Mouse (Mus musculus) bone marrow macrophage, adult 2 months (primary cell): ENCODE data around the gene Zfand3. TPM values are rescaled to one million over a fixed set of nuclear protein-coding genes. Genes with fewer than 3 reads are reported as not detected.
A peak's percentile ranks its signal among the peaks of the same experiment; 100 is the strongest.

Source experiments
- H3K27ac ChIP-seq: 2 replicates; pipeline ENCODE4 v1.5.1; 2012; ENCODE audit warnings: low read depth, low read length; ENCODE audit not compliant: insufficient read depth
- H3K4me1 ChIP-seq: 2 replicates; pipeline ENCODE4 v1.6.1; 2012; ENCODE audit warnings: low read length; ENCODE audit not compliant: control insufficient read depth, insufficient read depth
- H3K4me3 ChIP-seq: 2 replicates; pipeline ENCODE4 v1.5.1; 2012; ENCODE audit warnings: mild to moderate bottlenecking, low read length, moderate library complexity; ENCODE audit not compliant: insufficient read depth
- CTCF ChIP-seq: IDR thresholded peaks from 2 replicates; pipeline ENCODE4 v1.5.1; 2012; ENCODE audit warnings: low read depth, mild to moderate bottlenecking, low read length, moderate library complexity
- POLR2A ChIP-seq: IDR thresholded peaks from 2 replicates; pipeline ENCODE4 v1.6.1; 2012; ENCODE audit warnings: mild to moderate bottlenecking, low read depth, low read length, borderline replicate concordance
- polyA plus RNA-seq: library from polyadenylated mRNA; stranded (reverse); fragments of >200 nt; gene quantifications from 2 replicates; pipeline ENCODE4 v1.2.4, GENCODE M21; 2012; ENCODE audit not compliant: missing spikeins, insufficient read depth, insufficient read length

Gene Zfand3
- polyA plus RNA-seq, 1 experiment: 80.4 TPM

DNA sequence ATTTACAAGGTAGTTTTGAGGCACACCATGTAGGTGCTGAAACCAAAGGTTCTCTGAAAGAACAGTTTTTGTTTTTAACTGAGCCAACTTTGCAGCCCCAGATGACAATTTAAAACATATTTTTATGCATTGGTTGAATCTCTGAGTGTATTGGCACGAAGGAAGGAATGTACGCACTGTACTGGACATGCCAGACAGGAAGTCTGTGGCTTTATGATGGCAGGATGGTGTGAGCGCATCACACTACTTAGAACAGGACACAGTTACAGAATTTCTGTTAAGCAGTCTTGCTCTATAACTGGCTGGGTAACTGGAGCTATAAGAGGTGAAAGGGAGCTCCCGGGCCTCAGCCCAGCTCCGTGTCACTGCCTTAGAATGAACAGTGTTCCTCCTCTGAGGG is 92.6 kb downstream of the Zfand3 start:
- TF ChIP-seq POLR2A: no peak
- Histone ChIP-seq H3K4me1 (peaks cover 2% of the 10 kb centered on the region; the same call in 1 of the 2 replicates), H3K4me3 (no peak overlapping the region), H3K27ac (no peak overlapping the region)

DNA sequence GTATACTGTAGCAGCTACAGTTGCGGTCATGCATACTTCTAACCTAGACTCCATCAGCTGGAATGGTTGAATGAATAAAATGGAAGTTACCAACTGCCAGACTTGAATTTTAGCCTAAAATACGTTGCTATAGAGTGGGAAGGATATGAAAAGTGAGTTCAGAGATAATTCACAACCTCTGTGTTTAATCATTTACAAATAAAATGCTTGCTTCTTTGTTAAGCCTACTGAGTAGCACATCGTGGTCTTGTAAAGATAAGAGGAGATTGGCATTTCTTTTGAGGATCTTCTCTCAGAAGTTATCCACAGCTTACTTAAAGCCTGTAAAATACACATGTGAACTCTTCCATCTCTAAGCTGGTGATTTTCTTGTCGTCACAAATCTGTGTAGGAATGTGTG is 93.1 kb downstream of the Zfand3 start:
- peaks cover 2% of the 10 kb centered on the region; the same call in 1 of the 2 replicates for H3K4me1 ChIP-seq
- H3K27ac ChIP-seq: no peak overlapping the region
- TF ChIP-seq POLR2A (no peak), CTCF (no peak)
- H3K4me3 ChIP-seq: no peak overlapping the region

DNA sequence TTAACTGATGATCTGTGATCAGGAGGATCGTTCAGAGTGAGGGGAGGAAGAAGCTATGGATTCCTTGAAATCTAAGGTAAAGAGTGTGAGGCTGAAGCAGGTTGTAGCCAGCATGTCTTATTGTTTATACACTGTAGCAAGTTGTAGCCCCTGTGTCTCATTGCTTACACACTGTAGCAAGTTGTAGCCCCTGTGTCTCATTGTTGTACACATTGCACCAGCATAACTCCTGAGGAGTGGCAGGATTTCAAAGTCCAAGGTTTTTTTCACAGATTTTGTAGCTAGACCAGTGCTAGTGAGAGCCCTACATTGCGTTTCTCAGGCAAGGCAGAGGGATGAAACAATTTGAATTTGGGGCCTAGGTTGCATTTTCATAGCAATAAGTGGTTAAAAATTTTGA is 95.1 kb downstream of the Zfand3 start:
- Histone ChIP-seq H3K4me1 (peaks cover 2% of the 10 kb centered on the region; the same call in 1 of the 2 replicates), H3K4me3 (no peak overlapping the region), H3K27ac (no peak overlapping the region)
- no peak for TF ChIP-seq CTCF
- no peak for TF ChIP-seq POLR2A

DNA sequence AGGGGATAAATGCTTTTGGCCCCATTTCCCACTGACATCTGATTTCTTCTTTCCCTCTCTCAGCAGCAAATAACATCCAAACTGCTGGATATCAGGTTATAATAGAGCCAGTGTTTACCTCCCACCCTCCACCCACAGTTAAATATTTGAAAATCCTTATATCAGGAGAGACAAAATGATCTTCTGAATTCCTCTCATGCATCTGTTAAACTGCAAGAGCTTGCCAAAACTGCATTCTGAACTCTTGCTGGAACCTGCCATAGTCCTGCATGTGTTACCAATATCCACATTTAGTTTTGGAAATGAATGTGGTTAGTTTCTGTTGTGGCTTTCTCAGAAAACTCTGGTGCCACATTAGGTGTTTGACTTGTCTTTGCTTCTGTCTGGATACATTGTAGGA is 97.3 kb downstream of the Zfand3 start:
- Histone ChIP-seq H3K4me1 (peaks cover 2% of the 10 kb centered on the region; the same call in 1 of the 2 replicates), H3K27ac (no peak overlapping the region), H3K4me3 (no peak overlapping the region)
- TF ChIP-seq CTCF: no peak
- no peak for TF ChIP-seq POLR2A

DNA sequence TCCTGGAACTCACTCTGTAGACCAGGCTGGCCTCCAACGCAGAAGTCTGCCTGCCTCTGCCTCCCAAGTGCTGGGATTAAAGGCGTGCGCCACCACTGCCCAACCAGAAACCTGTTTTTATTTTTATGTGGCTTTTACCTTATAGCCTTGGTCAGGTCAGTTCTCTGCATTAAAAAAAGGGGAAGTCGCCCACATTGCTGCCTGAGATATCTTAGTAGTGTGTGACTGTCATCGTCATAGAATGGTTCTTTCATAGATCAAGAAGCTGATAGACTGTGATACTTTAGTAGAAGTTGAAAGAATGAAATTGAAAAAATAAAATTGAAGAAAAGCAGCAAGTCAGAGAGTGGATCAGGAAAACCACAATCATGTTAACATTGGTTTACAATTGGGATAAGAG is 98.5 kb downstream of the Zfand3 start:
- H3K4me1 ChIP-seq: no peaks in the 10 kb centered on the region; the same call in 1 of the 2 replicates
- no peak overlapping the region for H3K4me3 ChIP-seq
- TF ChIP-seq CTCF (no peak), POLR2A (no peak)
- no peak overlapping the region for H3K27ac ChIP-seq

DNA sequence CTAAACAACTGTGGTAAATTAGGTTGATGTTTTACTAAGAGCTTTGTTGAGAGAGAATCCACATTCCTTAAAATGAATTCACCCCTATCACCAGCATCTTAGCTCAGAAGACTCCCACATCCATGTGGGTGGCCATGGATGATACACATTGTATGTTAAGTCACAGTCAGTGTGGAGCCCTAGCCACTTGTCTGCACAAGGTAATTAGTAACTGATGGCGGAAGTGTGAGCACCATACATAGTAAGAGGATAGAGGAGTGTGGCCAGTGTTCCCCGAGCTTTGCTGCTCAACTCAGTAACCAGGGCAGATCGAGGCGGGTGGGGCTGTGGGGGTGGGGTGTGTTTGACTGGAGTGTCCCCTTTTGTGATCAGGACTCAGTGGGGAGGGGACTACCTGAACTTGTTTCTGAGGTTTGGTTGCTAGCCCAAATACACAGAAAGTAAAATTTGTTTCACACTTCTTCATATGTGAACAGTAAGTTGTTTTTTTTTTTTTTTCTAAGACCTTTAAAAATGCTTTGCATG is 99.2 kb downstream of the Zfand3 start:
- TF ChIP-seq POLR2A (no peak), CTCF (no peak)
- Histone ChIP-seq H3K27ac (no peak overlapping the region), H3K4me3 (no peak overlapping the region), H3K4me1 (no peaks in the 10 kb centered on the region; the same call in 1 of the 2 replicates)

DNA sequence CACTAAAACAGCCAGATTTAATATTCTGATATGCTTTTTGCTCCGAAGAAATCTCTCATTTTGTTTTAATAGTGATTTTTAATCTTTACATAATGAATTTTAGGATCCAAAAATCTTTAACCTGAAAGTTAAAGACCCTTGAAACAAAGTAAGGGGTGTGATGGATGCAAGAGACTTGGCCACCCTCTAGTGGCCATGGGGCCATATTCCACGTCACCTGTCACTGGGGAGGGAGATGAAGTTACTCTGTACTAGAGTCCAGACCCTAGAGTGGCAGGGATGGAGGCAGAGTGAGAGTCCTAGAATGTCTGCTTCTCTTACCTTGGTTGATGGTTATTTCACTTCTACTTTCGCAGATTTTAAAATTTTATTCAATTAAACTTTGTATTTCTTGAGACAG is 100.8 kb downstream of the Zfand3 start:
- TF ChIP-seq POLR2A (no peak), CTCF (peak; percentile 18; the same call in 1 of the 2 replicates)
- Histone ChIP-seq H3K27ac (no peak overlapping the region), H3K4me1 (no peaks in the 10 kb centered on the region; the same call in 1 of the 2 replicates)

DNA sequence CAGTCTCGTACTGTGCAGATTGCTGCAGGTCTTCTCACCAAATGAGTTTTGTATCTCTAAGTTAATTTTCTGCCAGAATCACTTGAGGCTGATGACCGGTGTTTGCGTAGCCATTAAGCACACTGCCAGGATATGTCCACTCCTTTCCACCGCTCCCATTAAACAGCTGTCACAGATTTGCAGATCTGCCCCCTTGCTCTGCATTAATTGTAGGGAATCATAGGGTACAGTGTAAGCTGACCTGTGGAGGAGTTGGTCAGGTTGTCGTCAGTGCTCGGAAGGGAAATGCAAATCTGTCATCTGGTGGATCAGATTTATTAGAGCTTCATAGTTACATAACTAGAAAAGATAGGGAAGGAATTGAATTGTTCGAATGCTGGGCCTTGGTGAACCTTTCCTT is 106.1 kb downstream of the Zfand3 start:
- no peak overlapping the region for H3K27ac ChIP-seq
- H3K4me3 ChIP-seq: no peak overlapping the region
- peaks cover 7% of the 10 kb centered on the region for H3K4me1 ChIP-seq
- TF ChIP-seq CTCF: no peak
- TF ChIP-seq POLR2A: no peak

More for the DNA sequence above, 100.8 kb downstream of the Zfand3 start:
- no peak overlapping the region for H3K4me3 ChIP-seq

DNA sequence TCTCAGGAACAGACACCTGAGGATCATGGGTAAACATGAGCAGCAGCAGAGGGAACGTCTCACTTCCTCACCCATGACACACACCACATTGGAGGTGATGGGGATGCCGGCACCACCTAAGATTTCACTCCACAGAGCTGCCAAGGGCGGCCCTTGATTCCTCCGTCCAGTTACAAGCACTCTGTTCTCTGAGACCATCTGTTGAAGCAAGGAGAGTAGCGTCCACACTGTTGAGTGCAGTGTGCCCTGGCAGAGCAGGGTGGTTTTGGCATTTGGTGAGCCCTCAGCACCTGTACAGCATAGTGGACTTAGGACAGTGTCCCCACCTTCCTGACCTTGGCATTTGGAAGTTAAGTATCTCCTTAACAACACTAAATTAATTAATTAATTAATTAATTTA is 107.0 kb downstream of the Zfand3 start:
- TF ChIP-seq CTCF: no peak
- no peak for TF ChIP-seq POLR2A
- H3K4me3 ChIP-seq: no peak overlapping the region
- H3K27ac ChIP-seq: no peak overlapping the region
- H3K4me1 ChIP-seq: peaks cover 7% of the 10 kb centered on the region

DNA sequence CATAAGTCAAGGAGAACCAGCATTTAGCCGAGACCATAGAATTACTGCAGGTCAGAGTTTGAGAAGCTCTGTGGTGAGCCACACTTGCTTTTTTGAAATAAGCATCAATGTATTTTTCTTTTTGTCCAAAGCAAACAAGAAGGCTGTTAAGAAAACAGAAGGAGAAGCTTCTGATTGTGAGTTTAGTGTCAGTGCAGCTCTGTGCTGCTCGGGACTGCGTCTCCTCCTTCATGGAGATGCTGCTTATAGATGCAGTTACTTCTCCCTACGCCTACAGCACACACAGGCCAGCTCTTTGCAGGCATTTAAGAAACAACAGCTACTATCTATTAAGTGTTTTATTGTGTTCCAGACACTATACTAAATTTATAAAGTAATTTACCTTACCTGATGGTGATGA is 107.5 kb downstream of the Zfand3 start:
- TF ChIP-seq POLR2A: no peak
- TF ChIP-seq CTCF: no peak
- no peak overlapping the region for H3K4me3 ChIP-seq
- no peak overlapping the region for H3K27ac ChIP-seq
- H3K4me1 ChIP-seq: peaks cover 7% of the 10 kb centered on the region
